Mouse (Mus musculus) kidney, adult 2 months (tissue): ENCODE results near the gene Plin4. TPM values are rescaled to one million over a fixed set of nuclear protein-coding genes. Genes with fewer than 3 reads are reported as not detected.

Source experiments
- DNase-seq: peaks from one replicate; pipeline ENCODE4 v3.0.0; 2021
- H3K27ac ChIP-seq: fragments of 200-500 bp; 2 replicates; pipeline ENCODE4 v1.5.1; 2012; ENCODE audit warnings: low read depth, low read length, control low read depth, inconsistent platforms; ENCODE audit not compliant: insufficient read depth
- H3K27me3 ChIP-seq: fragments of 200-500 bp; replicated peaks from 2 replicates; pipeline ENCODE4 v1.6.1; 2012; ENCODE audit warnings: mild to moderate bottlenecking, moderate library complexity, low read length, inconsistent platforms; ENCODE audit not compliant: control insufficient read depth, insufficient read depth
- H3K36me3 ChIP-seq: fragments of 200-500 bp; 2 replicates; pipeline ENCODE4 v1.6.1; 2012; ENCODE audit warnings: mild to moderate bottlenecking, moderate library complexity, low read length, inconsistent platforms; ENCODE audit not compliant: control insufficient read depth, insufficient read depth
- H3K4me1 ChIP-seq: fragments of 200-500 bp; 2 replicates; pipeline ENCODE4 v1.6.1; 2011; ENCODE audit warnings: low read length; ENCODE audit not compliant: control insufficient read depth, insufficient read depth
- H3K4me3 ChIP-seq: fragments of 200-500 bp; 2 replicates; pipeline ENCODE4 v1.5.1; 2011; ENCODE audit warnings: mild to moderate bottlenecking, low read depth, low read length, control low read depth; ENCODE audit not compliant: insufficient read depth
- CTCF ChIP-seq: fragments of 200-500 bp; conservative IDR thresholded peaks from 2 replicates; pipeline ENCODE4 v1.5.1; 2011; ENCODE audit warnings: low read depth, mild to moderate bottlenecking, control low read depth, low read length, moderate library complexity, mixed read lengths; ENCODE audit not compliant: insufficient read depth, insufficient read length
- POLR2A ChIP-seq: fragments of 200-500 bp; IDR thresholded peaks from one replicate; pipeline ENCODE4 v1.6.1; 2011; ENCODE audit warnings: low read depth, low read length, control low read depth
- WGBS: fragments of 180-500 bp; shearing (Covaris S2); methylation state at CpG from one replicate; pipeline ENCODE4 v1.1.7; 2018; 5-methylcytosine and 5-hydroxymethylcytosine counted together
- polyA plus RNA-seq: library from polyadenylated mRNA; depleted of rRNA; stranded (reverse); fragments of >200 nt; gene quantifications from 2 replicates; pipeline ENCODE4 v1.2.3, GENCODE M21; 2012

Plin4 gene
- polyA plus RNA-seq, 1 experiment, result 14.4 TPM

- 80% methylated on average over 9 of the region's 9 CpGs for whole genome bisulfite sequencing
- H3K27ac ChIP-seq, result no peak overlapping the region
- no peaks in the 10 kb centered on the region for H3K36me3 ChIP-seq
- H3K4me3 ChIP-seq, result no peak overlapping the region
- H3K4me1 ChIP-seq, result no peaks in the 10 kb centered on the region
- TF ChIP-seq CTCF, result no peak
- no peak for TF ChIP-seq POLR2A
- no peak for DNase-seq
- no peaks in the 10 kb centered on the region for H3K27me3 ChIP-seq
These were observed 34.9 kb upstream of the Plin4 start for GRCm38 (mm10) chr17:56144546-56144945.

- Histone ChIP-seq H3K4me1 (no peaks in the 10 kb centered on the region), H3K27me3 (no peaks in the 10 kb centered on the region), H3K36me3 (no peaks in the 10 kb centered on the region), H3K27ac (no peak overlapping the region), H3K4me3 (no peak overlapping the region)
- no peak for TF ChIP-seq CTCF
- TF ChIP-seq POLR2A, result no peak
- WGBS, result 3% methylated on average over 43 of the region's 47 CpGs
- DNase-seq, result no peak
These were observed 32.4 kb upstream of the Plin4 start for GRCm38 (mm10) chr17:56141702-56142605.

GRCm38 (mm10) chr17:56139858-56140595 lies 30.4 kb upstream of the Plin4 start, which contains the start of gene Sema6b:
Gene Sema6b, minus strand, starts transcription at chr17:56140343.
- no peak for DNase-seq
- no peak within 1 kb of the TSS for H3K27ac ChIP-seq
- 2% methylated on average over 75 of the region's 79 CpGs for WGBS
- no peaks in the 10 kb centered on the region for H3K36me3 ChIP-seq
- no peaks in the 10 kb centered on the region for H3K27me3 ChIP-seq
- H3K4me1 ChIP-seq, result no peaks in the 10 kb centered on the region
- peak within 1 kb of the TSS; percentile 68 for H3K4me3 ChIP-seq
- no peak for TF ChIP-seq CTCF
- TF ChIP-seq POLR2A, result no peak

- WGBS, result 17% methylated on average over 21 of the region's 21 CpGs
- no peak for DNase-seq
- TF ChIP-seq CTCF (no peak), POLR2A (no peak)
- Histone ChIP-seq H3K36me3 (no peaks in the 10 kb centered on the region), H3K27ac (no peak overlapping the region), H3K27me3 (no peaks in the 10 kb centered on the region), H3K4me1 (no peaks in the 10 kb centered on the region), H3K4me3 (peak overlapping the region; percentile 68; the same call in 1 of the 2 replicates)
These were observed 29.8 kb upstream of the Plin4 start for GRCm38 (mm10) chr17:56139355-56139754.

- WGBS, result 34% methylated on average over 25 of the region's 25 CpGs
- no peak for TF ChIP-seq POLR2A
- no peak for TF ChIP-seq CTCF
- Histone ChIP-seq H3K4me3 (no peak overlapping the region), H3K4me1 (no peaks in the 10 kb centered on the region), H3K36me3 (no peaks in the 10 kb centered on the region), H3K27ac (no peak overlapping the region), H3K27me3 (no peaks in the 10 kb centered on the region)
- DNase-seq, result no peak
These were observed 28.4 kb upstream of the Plin4 start for GRCm38 (mm10) chr17:56137839-56138613.

GRCm38 (mm10) chr17:56136558-56136957 lies 27.0 kb upstream of the Plin4 start:
- TF ChIP-seq POLR2A, result no peak
- TF ChIP-seq CTCF, result no peak
- Histone ChIP-seq H3K27me3 (no peaks in the 10 kb centered on the region), H3K36me3 (no peaks in the 10 kb centered on the region), H3K27ac (no peak overlapping the region), H3K4me3 (no peak overlapping the region), H3K4me1 (no peaks in the 10 kb centered on the region)
- WGBS, result 80% methylated on average over 7 of the region's 7 CpGs
- DNase-seq, result peak; percentile 45
